Mouse (Mus musculus) v-Abl transformed pro-B cells (cell line): ENCODE results near the gene Dnajc5g.

Experiments used
- in situ Hi-C, 2 experiments: fragments of 400-800 bp; cut with MboI; formaldehyde crosslinking; loops; one replicate each; pipeline ENCODE4 v1.15.1; 2025; ENCODE audit not compliant: unreplicated experiment in 2 of 2

Gene Dnajc5g

GRCm38 (mm10) chr5:31095711-31096480 is 10.2 kb upstream of the Dnajc5g start:
- in situ Hi-C loops: no loop called here

- in situ Hi-C loops: loop anchor here in 1 of 2 experiments (10.0 kb wide), 1 partner anchor 103 kb away; no protein-coding TSS in a partner anchor
Observed at GRCm38 (mm10) chr5:31108000-31108490, 2.0 kb downstream of the Dnajc5g start, which contains the start of gene Slc30a3. TSS of gene Slc30a3 (minus strand) at chr5:31108237.

GRCm38 (mm10) chr5:31110781-31111180 is 4.7 kb downstream of the Dnajc5g start:
- in situ Hi-C loops: no loop called here

GRCm38 (mm10) chr5:31116354-31116753 is 10.3 kb downstream of the Dnajc5g start, which contains the start of gene Trim54:
TSS of gene Trim54 (plus strand) at chr5:31116712.
- in situ Hi-C loops: no loop called here

- in situ Hi-C loops: no loop called here
Observed at GRCm38 (mm10) chr5:31116912-31117311, 10.8 kb downstream of the Dnajc5g start.

- in situ Hi-C loops: no loop called here
Observed at GRCm38 (mm10) chr5:31121111-31121510, 15.0 kb downstream of the Dnajc5g start.

- in situ Hi-C loops: no loop called here
Observed at GRCm38 (mm10) chr5:31123481-31123880, 17.4 kb downstream of the Dnajc5g start.

- in situ Hi-C loops: no loop called here
Observed at GRCm38 (mm10) chr5:31126050-31126449, 20.0 kb downstream of the Dnajc5g start.

- in situ Hi-C loops: no loop called here
Observed at GRCm38 (mm10) chr5:31136730-31137424, 30.8 kb downstream of the Dnajc5g start.

- in situ Hi-C loops: no loop called here
Observed at GRCm38 (mm10) chr5:31137658-31138057, 31.6 kb downstream of the Dnajc5g start.

- in situ Hi-C loops: no loop called here
Observed at GRCm38 (mm10) chr5:31138241-31138967, 32.3 kb downstream of the Dnajc5g start, which contains the start of gene Ucn. TSS of gene Ucn (minus strand) at chr5:31138829.

GRCm38 (mm10) chr5:31138968-31139425 is 32.9 kb downstream of the Dnajc5g start:
- in situ Hi-C loops: no loop called here

- in situ Hi-C loops: no loop called here
Observed at GRCm38 (mm10) chr5:31149781-31150180, 43.7 kb downstream of the Dnajc5g start.

GRCm38 (mm10) chr5:31151746-31152145 is 45.7 kb downstream of the Dnajc5g start:
- in situ Hi-C loops: no loop called here

- in situ Hi-C loops: no loop called here
Observed at GRCm38 (mm10) chr5:31153516-31154151, 47.5 kb downstream of the Dnajc5g start.

GRCm38 (mm10) chr5:31154152-31154553 is 48.1 kb downstream of the Dnajc5g start, which contains the start of gene Mpv17:
TSS of gene Mpv17 (minus strand) at chr5:31154251.
- in situ Hi-C loops: no loop called here
